Mouse (Mus musculus) hindbrain, embryonic 12.5 days (tissue): Measurements from ENCODE around the gene Mmp19. TPM values are rescaled to one million over a fixed set of nuclear protein-coding genes. Genes with fewer than 3 reads are reported as not detected.
"Not testable (repeated sequence)": the region's sequence is repeated elsewhere in the genome, so short reads cannot be mapped to it uniquely, and the experiment has no call there.

Experiments
- ATAC-seq: fragments of 200-750 bp; cut with Nextera tagmentation; 2 replicates; pipeline ENCODE4 v1.8.0; 2017; ENCODE audit warnings: moderate TSS enrichment; ENCODE audit not compliant: low FRiP score
- H3K27ac ChIP-seq: fragments of 300-500 bp; sonication (generic); 2 replicates; pipeline ENCODE4 v1.5.1; 2016; ENCODE audit warnings: mild to moderate bottlenecking
- H3K27me3 ChIP-seq: fragments of 300-500 bp; sonication (generic); 2 replicates; pipeline ENCODE4 v1.6.1; 2016; ENCODE audit warnings: mild to moderate bottlenecking
- H3K36me3 ChIP-seq: fragments of 300-500 bp; sonication (generic); 2 replicates; pipeline ENCODE4 v1.6.1; 2016; ENCODE audit warnings: mild to moderate bottlenecking
- H3K4me1 ChIP-seq: fragments of 300-500 bp; sonication (generic); 2 replicates; pipeline ENCODE4 v1.6.1; 2016
- H3K4me2 ChIP-seq: fragments of 300-500 bp; sonication (generic); replicated peaks from 2 replicates; pipeline ENCODE4 v1.6.1; 2016; ENCODE audit warnings: mild to moderate bottlenecking
- H3K4me3 ChIP-seq: fragments of 300-500 bp; sonication (generic); 2 replicates; pipeline ENCODE4 v1.5.1; 2016; ENCODE audit warnings: mild to moderate bottlenecking
- H3K9ac ChIP-seq: fragments of 300-500 bp; sonication (generic); 2 replicates; pipeline ENCODE4 v1.6.1; 2016; ENCODE audit warnings: mild to moderate bottlenecking, moderate library complexity
- H3K9me3 ChIP-seq: fragments of 300-500 bp; sonication (generic); replicated peaks from 2 replicates; pipeline ENCODE4 v1.6.1; 2016; ENCODE audit warnings: mild to moderate bottlenecking
- WGBS: fragments of 180-500 bp; shearing (Covaris S2); methylation state at CpG from one replicate; pipeline ENCODE4 v1.1.7; 2016; 5-methylcytosine and 5-hydroxymethylcytosine counted together
- polyA plus RNA-seq: library from polyadenylated mRNA; unstranded; fragments of >200 nt; fragmentation: Nextera tagmentation; extraction: Ambion mirVana; gene quantifications from 2 replicates; pipeline ENCODE4 v1.2.1, GENCODE M21; 2016

Mmp19 gene
- polyA plus RNA-seq, 1 experiment from 2014 or later = 0.63 TPM

GRCm38 (mm10) chr10:128803771-128804270 is 13.1 kb downstream of the Mmp19 start, which contains the start of gene Dnajc14:
Gene Dnajc14 (plus strand): TSS chr10:128804062.
- Histone ChIP-seq H3K9me3 (no peaks in the 10 kb centered on the region), H3K27me3 (no peaks in the 10 kb centered on the region), H3K4me1 (peaks cover 41% of the 10 kb centered on the region), H3K27ac (peak within 1 kb of the TSS; percentile 97), H3K4me3 (peak within 1 kb of the TSS; percentile 79), H3K4me2 (peak within 1 kb of the TSS; percentile 65), H3K36me3 (peaks cover 24% of the 10 kb centered on the region), H3K9ac (peak within 1 kb of the TSS; percentile 89)
- peak; percentile 20 for ATAC-seq
- WGBS = 1% methylated on average over 14 of the region's 14 CpGs

GRCm38 (mm10) chr10:128804271-128805091 is 13.8 kb downstream of the Mmp19 start, which contains the start of gene Tmem198b:
Gene Tmem198b (minus strand): TSS chr10:128804370.
- H3K9me3 ChIP-seq = no peaks in the 10 kb centered on the region
- H3K4me1 ChIP-seq = peaks cover 48% of the 10 kb centered on the region
- H3K4me3 ChIP-seq = peak within 1 kb of the TSS; percentile 79
- peak within 1 kb of the TSS; percentile 97 for H3K27ac ChIP-seq
- peak within 1 kb of the TSS; percentile 89 for H3K9ac ChIP-seq
- WGBS = under 1% methylated on average over 26 of the region's 28 CpGs
- peaks cover 24% of the 10 kb centered on the region for H3K36me3 ChIP-seq
- ATAC-seq = peak; percentile 79
- peak within 1 kb of the TSS; percentile 65 for H3K4me2 ChIP-seq
- H3K27me3 ChIP-seq = no peaks in the 10 kb centered on the region

- peak overlapping the region; percentile 89 for H3K9ac ChIP-seq
- WGBS = under 1% methylated on average over 69 of the region's 70 CpGs
- H3K27me3 ChIP-seq = no peaks in the 10 kb centered on the region
- ATAC-seq = peak; percentile 92
- peak overlapping the region; percentile 97 for H3K27ac ChIP-seq
- peak overlapping the region; percentile 79 for H3K4me3 ChIP-seq
- peaks cover 51% of the 10 kb centered on the region for H3K4me1 ChIP-seq
- no peaks in the 10 kb centered on the region for H3K9me3 ChIP-seq
- H3K4me2 ChIP-seq = peak overlapping the region; percentile 65
- peaks cover 20% of the 10 kb centered on the region for H3K36me3 ChIP-seq
These were observed 14.6 kb downstream of the Mmp19 start for GRCm38 (mm10) chr10:128805092-128806000.

- ATAC-seq = no peak
- Histone ChIP-seq H3K4me1 (peaks cover 51% of the 10 kb centered on the region), H3K4me3 (peak overlapping the region; percentile 79), H3K4me2 (peak overlapping the region; percentile 65), H3K27ac (0 out of 2 replicates have a peak overlapping the region, but pooled peaks have one; percentile 97), H3K27me3 (no peaks in the 10 kb centered on the region), H3K9ac (peak overlapping the region; percentile 61), H3K36me3 (peaks cover 16% of the 10 kb centered on the region), H3K9me3 (no peaks in the 10 kb centered on the region)
- 56% methylated on average over 6 of the region's 6 CpGs for WGBS
These were observed 15.4 kb downstream of the Mmp19 start for GRCm38 (mm10) chr10:128806086-128806485.

- WGBS = 95% methylated on average over 8 of the region's 8 CpGs
- H3K9me3 ChIP-seq = no peaks in the 10 kb centered on the region
- H3K4me2 ChIP-seq = peak overlapping the region; percentile 65
- H3K27me3 ChIP-seq = no peaks in the 10 kb centered on the region
- H3K27ac ChIP-seq = no peak overlapping the region
- H3K9ac ChIP-seq = peak overlapping the region; percentile 61
- ATAC-seq = no peak
- peaks cover 51% of the 10 kb centered on the region for H3K4me1 ChIP-seq
- H3K36me3 ChIP-seq = peaks cover 13% of the 10 kb centered on the region
- H3K4me3 ChIP-seq = peak overlapping the region; percentile 79
These were observed 16.3 kb downstream of the Mmp19 start for GRCm38 (mm10) chr10:128807018-128807417.

GRCm38 (mm10) chr10:128817033-128817432 is 26.3 kb downstream of the Mmp19 start, which contains the start of gene Sarnp:
Gene Sarnp (plus strand): TSS chr10:128817333.
- 92% methylated on average over 13 of the region's 13 CpGs for WGBS
- no peaks in the 10 kb centered on the region for H3K9me3 ChIP-seq
- no peak within 1 kb of the TSS for H3K4me3 ChIP-seq
- H3K4me2 ChIP-seq = no peak within 1 kb of the TSS
- H3K27ac ChIP-seq = no peak within 1 kb of the TSS
- peaks cover 7% of the 10 kb centered on the region for H3K4me1 ChIP-seq
- H3K27me3 ChIP-seq = no peaks in the 10 kb centered on the region
- H3K36me3 ChIP-seq = peaks cover 64% of the 10 kb centered on the region
- no peak within 1 kb of the TSS for H3K9ac ChIP-seq
- ATAC-seq = no peak

- Histone ChIP-seq H3K4me3 (no peak overlapping the region), H3K27me3 (no peaks in the 10 kb centered on the region), H3K36me3 (peaks cover 49% of the 10 kb centered on the region), H3K27ac (no peak overlapping the region), H3K4me1 (peaks cover 18% of the 10 kb centered on the region), H3K9ac (no peak overlapping the region), H3K4me2 (no peak overlapping the region), H3K9me3 (no peaks in the 10 kb centered on the region)
- no peak for ATAC-seq
- WGBS = 91% methylated on average over 4 of the region's 4 CpGs
These were observed 29.5 kb downstream of the Mmp19 start for GRCm38 (mm10) chr10:128820217-128820616.

GRCm38 (mm10) chr10:128821358-128822056 is 30.8 kb downstream of the Mmp19 start, which contains the start of gene Ormdl2:
Gene Ormdl2 (minus strand): TSS chr10:128821645.
- peak; percentile 100 for ATAC-seq
- Histone ChIP-seq H3K27ac (peak within 1 kb of the TSS; percentile 62; the same call in 1 of the 2 replicates), H3K36me3 (peaks cover 42% of the 10 kb centered on the region)

GRCm38 (mm10) chr10:128822135-128822534 is 31.4 kb downstream of the Mmp19 start:
- Histone ChIP-seq H3K27me3 (no peaks in the 10 kb centered on the region), H3K4me3 (peak overlapping the region; percentile 81), H3K4me1 (peaks cover 18% of the 10 kb centered on the region), H3K36me3 (peaks cover 37% of the 10 kb centered on the region), H3K27ac (peak overlapping the region; percentile 62; the same call in 1 of the 2 replicates), H3K4me2 (peak overlapping the region; percentile 75), H3K9me3 (no peaks in the 10 kb centered on the region), H3K9ac (peak overlapping the region; percentile 77)
- ATAC-seq = 0 out of 2 replicates have a peak, but pooled peaks have one; percentile 4
- WGBS = 6% methylated on average over 13 of the region's 13 CpGs

More at GRCm38 (mm10) chr10:128821358-128822056, 30.8 kb downstream of the Mmp19 start, which contains the start of gene Ormdl2:
- peak within 1 kb of the TSS; percentile 81 for H3K4me3 ChIP-seq
- under 1% methylated on average over 46 of the region's 46 CpGs for WGBS
- no peaks in the 10 kb centered on the region for H3K9me3 ChIP-seq
- H3K4me1 ChIP-seq = peaks cover 18% of the 10 kb centered on the region
- H3K27me3 ChIP-seq = no peaks in the 10 kb centered on the region
- H3K4me2 ChIP-seq = peak within 1 kb of the TSS; percentile 75
- H3K9ac ChIP-seq = peak within 1 kb of the TSS; percentile 77

- Histone ChIP-seq H3K4me2 (peak overlapping the region; percentile 75), H3K4me1 (peaks cover 18% of the 10 kb centered on the region), H3K36me3 (peaks cover 34% of the 10 kb centered on the region)
- H3K27ac ChIP-seq, H3K9ac ChIP-seq, H3K27me3 ChIP-seq, ATAC-seq, H3K9me3 ChIP-seq, H3K4me3 ChIP-seq: not testable (repeated sequence)
- WGBS = 77% methylated on average over 4 of the region's 4 CpGs
These were observed 32.4 kb downstream of the Mmp19 start for GRCm38 (mm10) chr10:128823087-128823486.

- H3K36me3 ChIP-seq = peaks cover 29% of the 10 kb centered on the region
- H3K9me3 ChIP-seq = no peaks in the 10 kb centered on the region
- peaks cover 18% of the 10 kb centered on the region for H3K4me1 ChIP-seq
- WGBS = 97% methylated on average over 9 of the region's 9 CpGs
- H3K9ac ChIP-seq = no peak overlapping the region
- no peak overlapping the region for H3K4me2 ChIP-seq
- no peak for ATAC-seq
- H3K27me3 ChIP-seq = no peaks in the 10 kb centered on the region
- H3K27ac ChIP-seq = no peak overlapping the region
- no peak overlapping the region for H3K4me3 ChIP-seq
These were observed 33.1 kb downstream of the Mmp19 start for GRCm38 (mm10) chr10:128823821-128824220.
